Mouse (Mus musculus): ENCODE results near the gene Zfp277. TPM values are rescaled to one million over a fixed set of nuclear protein-coding genes. Genes with fewer than 3 reads are reported as not detected.

Zfp277 gene
- total RNA-seq, 4 experiments from 2014 or later, result 10.3 to 12.3 (median 11.0) TPM

- no peak for DNase-seq (ENCODE audit: low spot score)
These were observed 66.8 kb downstream of the Zfp277 start for GRCm38 (mm10) chr12:40378621-40379537.

GRCm38 (mm10) chr12:40351879-40352278 lies 93.8 kb downstream of the Zfp277 start:
- DNase-seq (ENCODE audit: low spot score), result no peak

GRCm38 (mm10) chr12:40348251-40348650 lies 97.5 kb downstream of the Zfp277 start:
- DNase-seq (ENCODE audit: low spot score), result no peak

- no peak for DNase-seq (ENCODE audit: low spot score)
These were observed 98.5 kb downstream of the Zfp277 start for GRCm38 (mm10) chr12:40347060-40347698.

- no peak for DNase-seq (ENCODE audit: low spot score)
These were observed 104.3 kb downstream of the Zfp277 start for GRCm38 (mm10) chr12:40341443-40341842.

- DNase-seq (ENCODE audit: low spot score), result no peak
These were observed 110.4 kb downstream of the Zfp277 start for GRCm38 (mm10) chr12:40335303-40335702.

- no peak for DNase-seq (ENCODE audit: low spot score)
These were observed 114.2 kb downstream of the Zfp277 start for GRCm38 (mm10) chr12:40331467-40331866.

GRCm38 (mm10) chr12:40327012-40327660 lies 118.6 kb downstream of the Zfp277 start:
- no peak for DNase-seq (ENCODE audit: low spot score)

GRCm38 (mm10) chr12:40325582-40325981 lies 120.1 kb downstream of the Zfp277 start:
- no peak for DNase-seq (ENCODE audit: low spot score)

GRCm38 (mm10) chr12:40324819-40325218 lies 120.9 kb downstream of the Zfp277 start:
- no peak for DNase-seq (ENCODE audit: low spot score)

- DNase-seq (ENCODE audit: low spot score), result no peak
These were observed 130.6 kb downstream of the Zfp277 start for GRCm38 (mm10) chr12:40315146-40315545.

GRCm38 (mm10) chr12:40303960-40304359 lies 141.7 kb downstream of the Zfp277 start:
- no peak for DNase-seq (ENCODE audit: low spot score)

- peak; percentile 7 for DNase-seq (ENCODE audit: low spot score)
These were observed 147.1 kb downstream of the Zfp277 start for GRCm38 (mm10) chr12:40298636-40299035.

GRCm38 (mm10) chr12:40286539-40286938 lies 159.2 kb downstream of the Zfp277 start:
- no peak for DNase-seq (ENCODE audit: low spot score)

- no peak for DNase-seq (ENCODE audit: low spot score)
These were observed 164.9 kb downstream of the Zfp277 start for GRCm38 (mm10) chr12:40280596-40281325.

- DNase-seq (ENCODE audit: low spot score), result no peak
These were observed 168.1 kb downstream of the Zfp277 start for GRCm38 (mm10) chr12:40277581-40277980.

GRCm38 (mm10) chr12:40274931-40275330 lies 170.8 kb downstream of the Zfp277 start:
- no peak for DNase-seq (ENCODE audit: low spot score)

- DNase-seq (ENCODE audit: low spot score), result no peak
These were observed 172.4 kb downstream of the Zfp277 start for GRCm38 (mm10) chr12:40273339-40273738.

- DNase-seq (ENCODE audit: low spot score), result no peak
These were observed 173.0 kb downstream of the Zfp277 start for GRCm38 (mm10) chr12:40272710-40273109.

GRCm38 (mm10) chr12:40268313-40268712 lies 177.4 kb downstream of the Zfp277 start:
- DNase-seq (ENCODE audit: low spot score), result no peak

Measured in heart, adult 8-10 months (tissue).